Mouse (Mus musculus): Measurements from ENCODE around the gene Lypd6b. TPM values are rescaled to one million over a fixed set of nuclear protein-coding genes. Genes with fewer than 3 reads are reported as not detected.

Gene Lypd6b
- total RNA-seq, 2 experiments from 2014 or later, result 0.12 to 0.27 TPM

GRCm38 (mm10) chr2:49768916-49769315, 18.6 kb upstream of the Lypd6b start:
- no peak for ATAC-seq (replicated peaks; ENCODE audit: poor library complexity)

GRCm38 (mm10) chr2:49770440-49770839, 17.0 kb upstream of the Lypd6b start:
- no peak for ATAC-seq (replicated peaks; ENCODE audit: poor library complexity)

- peak; percentile 56 for ATAC-seq (replicated peaks; ENCODE audit: poor library complexity)
Observed at GRCm38 (mm10) chr2:49771172-49771571, 16.3 kb upstream of the Lypd6b start.

- peak; percentile 67 for ATAC-seq (replicated peaks; ENCODE audit: poor library complexity)
Observed at GRCm38 (mm10) chr2:49773194-49773931, 14.1 kb upstream of the Lypd6b start.

GRCm38 (mm10) chr2:49774180-49774579, 13.3 kb upstream of the Lypd6b start:
- peak; percentile 2 for ATAC-seq (replicated peaks; ENCODE audit: poor library complexity)

GRCm38 (mm10) chr2:49775187-49775586, 12.3 kb upstream of the Lypd6b start:
- no peak for ATAC-seq (replicated peaks; ENCODE audit: poor library complexity)

GRCm38 (mm10) chr2:49775735-49776134, 11.8 kb upstream of the Lypd6b start:
- ATAC-seq (replicated peaks; ENCODE audit: poor library complexity), result peak; percentile 35

GRCm38 (mm10) chr2:49776407-49776806, 11.1 kb upstream of the Lypd6b start:
- no peak for ATAC-seq (replicated peaks; ENCODE audit: poor library complexity)

- peak; percentile 36 for ATAC-seq (replicated peaks; ENCODE audit: poor library complexity)
Observed at GRCm38 (mm10) chr2:49788051-49788418, 547 bp downstream of the Lypd6b start.

GRCm38 (mm10) chr2:49788643-49789042, 1.2 kb downstream of the Lypd6b start:
- ATAC-seq (replicated peaks; ENCODE audit: poor library complexity), result no peak

- no peak for ATAC-seq (replicated peaks; ENCODE audit: poor library complexity)
Observed at GRCm38 (mm10) chr2:49789078-49789477, 1.6 kb downstream of the Lypd6b start.

GRCm38 (mm10) chr2:49789504-49789903, 2.0 kb downstream of the Lypd6b start:
- ATAC-seq (replicated peaks; ENCODE audit: poor library complexity), result no peak

- ATAC-seq (replicated peaks; ENCODE audit: poor library complexity), result no peak
Observed at GRCm38 (mm10) chr2:49797444-49798143, 10.1 kb downstream of the Lypd6b start.

GRCm38 (mm10) chr2:49804448-49804847, 17.0 kb downstream of the Lypd6b start:
- no peak for ATAC-seq (replicated peaks; ENCODE audit: poor library complexity)

- ATAC-seq (replicated peaks; ENCODE audit: poor library complexity), result no peak
Observed at GRCm38 (mm10) chr2:49805736-49806371, 18.4 kb downstream of the Lypd6b start.

- ATAC-seq (replicated peaks; ENCODE audit: poor library complexity), result peak; percentile 27
Observed at GRCm38 (mm10) chr2:49809496-49809895, 22.0 kb downstream of the Lypd6b start.

- ATAC-seq (replicated peaks; ENCODE audit: poor library complexity), result peak; percentile 2; the same call in 1 of the 2 replicates
Observed at GRCm38 (mm10) chr2:49811420-49811819, 23.9 kb downstream of the Lypd6b start.

- peak; percentile 55 for ATAC-seq (replicated peaks; ENCODE audit: poor library complexity)
Observed at GRCm38 (mm10) chr2:49811871-49812363, 24.4 kb downstream of the Lypd6b start.

- ATAC-seq (replicated peaks; ENCODE audit: poor library complexity), result no peak
Observed at GRCm38 (mm10) chr2:49813151-49813550, 25.7 kb downstream of the Lypd6b start.

- peak; percentile 72 for ATAC-seq (replicated peaks; ENCODE audit: poor library complexity)
Observed at GRCm38 (mm10) chr2:49814011-49814410, 26.5 kb downstream of the Lypd6b start.

- no peak for ATAC-seq (replicated peaks; ENCODE audit: poor library complexity)
Observed at GRCm38 (mm10) chr2:49815696-49816320, 28.3 kb downstream of the Lypd6b start.

All from megakaryocyte progenitor cell, adult 5-6 weeks (primary cell).